Mouse (Mus musculus) midbrain, embryonic 14.5 days (tissue): ENCODE data around the gene Kdm4b. TPM values are rescaled to one million over a fixed set of nuclear protein-coding genes. Genes with fewer than 3 reads are reported as not detected.
A peak's percentile ranks its signal among the peaks of the same experiment; 100 is the strongest.

Experiments used
- ATAC-seq: fragments of 200-750 bp; cut with Nextera tagmentation; 2 replicates; pipeline ENCODE4 v1.8.0; 2017; ENCODE audit warnings: moderate number of reproducible peaks, moderate library complexity; ENCODE audit not compliant: low FRiP score, low TSS enrichment
- DNase-seq: peaks from one replicate; pipeline ENCODE4 v3.0.0-alpha.2; 2015
- H3K27ac ChIP-seq: fragments of 300-500 bp; sonication (generic); replicated peaks from 2 replicates; pipeline ENCODE4 v1.5.1; 2014; ENCODE audit warnings: mild to moderate bottlenecking, low read depth, low read length, moderate library complexity
- H3K27me3 ChIP-seq: fragments of 300-500 bp; sonication (generic); 2 replicates; pipeline ENCODE4 v1.6.1; 2014; ENCODE audit warnings: low read length, control low read depth, mixed read lengths; ENCODE audit not compliant: control insufficient read depth, insufficient read depth
- H3K36me3 ChIP-seq: fragments of 300-500 bp; sonication (generic); 2 replicates; pipeline ENCODE4 v1.6.1; 2014; ENCODE audit warnings: low read length, control low read depth; ENCODE audit not compliant: control insufficient read depth, insufficient read depth
- H3K4me1 ChIP-seq: fragments of 300-500 bp; sonication (generic); 2 replicates; pipeline ENCODE4 v1.6.1; 2014; ENCODE audit warnings: mild to moderate bottlenecking, antibody characterized with exemption, low read length, control low read depth; ENCODE audit not compliant: control insufficient read depth, insufficient read depth
- H3K4me2 ChIP-seq: fragments of 300-500 bp; sonication (generic); 2 replicates; pipeline ENCODE4 v1.6.1; 2014; ENCODE audit warnings: mild to moderate bottlenecking, low read length, moderate library complexity
- H3K4me3 ChIP-seq: fragments of 300-500 bp; sonication (generic); replicated peaks from 2 replicates; pipeline ENCODE4 v1.5.1; 2014; ENCODE audit warnings: low read depth, low read length
- H3K9ac ChIP-seq: fragments of 300-500 bp; sonication (generic); replicated peaks from 2 replicates; pipeline ENCODE4 v1.6.1; 2014; ENCODE audit warnings: mild to moderate bottlenecking, low read length, moderate library complexity
- H3K9me3 ChIP-seq: fragments of 300-500 bp; sonication (generic); 2 replicates; pipeline ENCODE4 v1.6.1; 2016; ENCODE audit warnings: low read length, control low read depth, mixed read lengths; ENCODE audit not compliant: control insufficient read depth
- WGBS: fragments of 180-500 bp; shearing (Covaris S2); extraction: QIAGEN DNeasy Blood & Tissue Kit; methylation state at CpG from one replicate; pipeline ENCODE4 v1.1.7; 2014; 5-methylcytosine and 5-hydroxymethylcytosine counted together
- microRNA-seq: library from miRNA; unstranded; fragments of <30 nt; microRNA quantifications from one replicate; pipeline ENCODE4, GENCODE M21; 2016
- polyA plus RNA-seq: library from polyadenylated mRNA; unstranded; fragments of >200 nt; fragmentation: Nextera tagmentation; extraction: Ambion mirVana; gene quantifications from 2 replicates; pipeline ENCODE4 v1.2.1, GENCODE M21; 2014

The Kdm4b gene
- polyA plus RNA-seq, 1 experiment from 2014 or later, result 78.9 TPM

- Histone ChIP-seq H3K9me3 (no peaks in the 10 kb centered on the region), H3K4me2 (no peak overlapping the region), H3K4me1 (peaks cover 8% of the 10 kb centered on the region; the same call in 1 of the 2 replicates), H3K27ac (peak overlapping the region; percentile 63), H3K9ac (no peak overlapping the region; the same call in 1 of the 2 replicates), H3K27me3 (no peaks in the 10 kb centered on the region), H3K36me3 (peaks cover 83% of the 10 kb centered on the region), H3K4me3 (no peak overlapping the region)
- no peak for ATAC-seq
- no peak for DNase-seq
- WGBS, result 60% methylated on average over 15 of the region's 15 CpGs
Observed at GRCm38 (mm10) chr17:56439731-56440460, 114.0 kb downstream of the Kdm4b start.

- Histone ChIP-seq H3K9ac (no peak overlapping the region), H3K4me2 (no peak overlapping the region), H3K9me3 (no peaks in the 10 kb centered on the region), H3K4me3 (no peak overlapping the region), H3K27ac (no peak overlapping the region), H3K27me3 (no peaks in the 10 kb centered on the region), H3K4me1 (peaks cover 16% of the 10 kb centered on the region), H3K36me3 (peaks cover 80% of the 10 kb centered on the region)
- no peak for ATAC-seq
- WGBS, result 88% methylated on average over 6 of the region's 6 CpGs
- no peak for DNase-seq
Observed at GRCm38 (mm10) chr17:56442316-56442715, 116.5 kb downstream of the Kdm4b start.

GRCm38 (mm10) chr17:56443341-56443795 lies 117.5 kb downstream of the Kdm4b start:
- WGBS, result 88% methylated on average over 5 of the region's 5 CpGs
- H3K4me1 ChIP-seq, result peaks cover 16% of the 10 kb centered on the region
- H3K27ac ChIP-seq, result no peak overlapping the region

DNA sequence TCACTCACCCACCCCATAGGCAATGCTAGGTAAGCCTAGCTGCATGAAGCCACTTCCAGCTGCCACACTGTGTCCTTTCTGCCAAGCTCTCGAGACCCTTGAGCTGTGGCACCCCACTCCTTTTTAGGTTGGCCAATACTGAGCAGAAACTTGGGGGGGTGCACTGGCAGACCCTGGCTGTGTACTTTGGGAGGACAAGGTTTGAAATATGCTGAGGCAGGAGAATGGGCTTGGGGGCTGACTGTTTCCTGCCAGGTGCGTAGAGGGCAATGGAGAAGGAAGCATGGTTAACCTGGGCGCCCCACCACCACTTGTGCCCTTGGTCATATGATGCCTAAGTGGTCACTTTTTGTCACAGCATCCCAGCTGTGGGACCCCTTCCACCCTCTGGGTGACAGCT lies 118.9 kb downstream of the Kdm4b start:
- Histone ChIP-seq H3K4me2 (no peak overlapping the region), H3K9me3 (no peaks in the 10 kb centered on the region), H3K4me1 (peaks cover 16% of the 10 kb centered on the region), H3K36me3 (peaks cover 86% of the 10 kb centered on the region), H3K9ac (0 out of 2 replicates have a peak overlapping the region, but pooled peaks have one; percentile 12), H3K27me3 (no peaks in the 10 kb centered on the region), H3K4me3 (no peak overlapping the region), H3K27ac (0 out of 2 replicates have a peak overlapping the region, but pooled peaks have one; percentile 6)
- DNase-seq (no peak), ATAC-seq (no peak)
- 93% methylated on average over 3 of the region's 3 CpGs for WGBS

More at GRCm38 (mm10) chr17:56443341-56443795, 117.5 kb downstream of the Kdm4b start:
- H3K4me3 ChIP-seq, result no peak overlapping the region
- no peaks in the 10 kb centered on the region for H3K9me3 ChIP-seq
- no peaks in the 10 kb centered on the region for H3K27me3 ChIP-seq
- H3K9ac ChIP-seq, result no peak overlapping the region
- no peak for ATAC-seq
- DNase-seq, result no peak
- H3K36me3 ChIP-seq, result peaks cover 82% of the 10 kb centered on the region
- no peak overlapping the region for H3K4me2 ChIP-seq

GRCm38 (mm10) chr17:56445397-56445796 lies 119.5 kb downstream of the Kdm4b start:
- 28% methylated on average over 14 of the region's 14 CpGs for WGBS
- no peaks in the 10 kb centered on the region for H3K9me3 ChIP-seq
- no peak overlapping the region for H3K4me2 ChIP-seq
- H3K36me3 ChIP-seq, result peaks cover 89% of the 10 kb centered on the region
- H3K27ac ChIP-seq, result no peak overlapping the region
- ATAC-seq (peak; percentile 56; the same call in 1 of the 2 replicates), DNase-seq (peak; percentile 87)
- no peak overlapping the region for H3K9ac ChIP-seq
- no peak overlapping the region for H3K4me3 ChIP-seq
- H3K4me1 ChIP-seq, result peaks cover 11% of the 10 kb centered on the region
- no peaks in the 10 kb centered on the region for H3K27me3 ChIP-seq

GRCm38 (mm10) chr17:56447716-56448115 lies 121.9 kb downstream of the Kdm4b start:
- ATAC-seq (no peak), DNase-seq (no peak)
- Histone ChIP-seq H3K36me3 (peaks cover 90% of the 10 kb centered on the region), H3K4me2 (no peak overlapping the region), H3K27me3 (no peaks in the 10 kb centered on the region), H3K4me3 (no peak overlapping the region), H3K9ac (no peak overlapping the region), H3K4me1 (peaks cover 8% of the 10 kb centered on the region; the same call in 1 of the 2 replicates), H3K9me3 (no peaks in the 10 kb centered on the region), H3K27ac (no peak overlapping the region)
- 95% methylated on average over 2 of the region's 2 CpGs for WGBS

Small RNA genes within 50 kb of the gene (microRNA-seq; reads per million reads assigned to microRNA genes)
- 7.2 reads per million, percentile 30 among the genes with 10 or more reads in this experiment for gene Mir6977

Other genes starting within 250 kb of the Kdm4b start
- gene Hdgfl2, start 246.4 kb upstream of the Kdm4b start, polyA plus RNA-seq, result 106 and 113 TPM in 2 replicates
- gene Plin4, start 216.3 kb upstream of the Kdm4b start, polyA plus RNA-seq, result 0.13 TPM in 2 replicates
- gene Plin5, start 208.5 kb upstream of the Kdm4b start, polyA plus RNA-seq, result 0.55 and 1.0 TPM in 2 replicates
- 0.15 and 0.34 TPM in 2 replicates for gene Lrg1, start 204.1 kb upstream of the Kdm4b start, polyA plus RNA-seq
- gene Sema6b, start 185.7 kb upstream of the Kdm4b start, polyA plus RNA-seq, result 16.4 and 18.2 TPM in 2 replicates
- gene Tnfaip8l1, start 163.6 kb upstream of the Kdm4b start, polyA plus RNA-seq, result 8.5 and 10.5 TPM in 2 replicates
- gene Mydgf, start 142.1 kb upstream of the Kdm4b start, polyA plus RNA-seq, result 55.1 and 57.5 TPM in 2 replicates
- 22.3 and 26.7 TPM in 2 replicates for gene Dpp9, start 107.2 kb upstream of the Kdm4b start, polyA plus RNA-seq
- gene Fem1a, start 69.3 kb upstream of the Kdm4b start, polyA plus RNA-seq, result 16.9 and 21.4 TPM in 2 replicates
- gene Ticam1, start 49.3 kb upstream of the Kdm4b start, polyA plus RNA-seq, result 0.78 and 1.6 TPM in 2 replicates
- 6.4 and 11.6 TPM in 2 replicates for gene Plin3, start 33.2 kb upstream of the Kdm4b start, polyA plus RNA-seq
- gene Arrdc5, start 25.8 kb upstream of the Kdm4b start, polyA plus RNA-seq, result not detected in 2 replicates
- 11.3 and 21.5 TPM in 2 replicates for gene Uhrf1, start 22.7 kb upstream of the Kdm4b start, polyA plus RNA-seq
- 304 and 345 TPM in 2 replicates for gene Ptprs, start 150.4 kb downstream of the Kdm4b start, polyA plus RNA-seq
- gene Znrf4, start 186.4 kb downstream of the Kdm4b start, polyA plus RNA-seq, result not detected in 2 replicates
- 0.95 and 1.2 TPM in 2 replicates for gene Gm20219, start 228.3 kb downstream of the Kdm4b start, polyA plus RNA-seq